Mouse (Mus musculus): ENCODE data around the gene Gna13. TPM values are rescaled to one million over a fixed set of nuclear protein-coding genes. Genes with fewer than 3 reads are reported as not detected.

Gna13 gene
- polyA plus RNA-seq, 1 experiment from 2014 or later, result 38.0 TPM

- Histone ChIP-seq H3K4me3 (ENCODE audit: low read depth, low read length) (peak overlapping the region; percentile 53), H3K4me2 (ENCODE audit: low read length) (peak overlapping the region; percentile 59), H3K27ac (ENCODE audit: low read depth) (peak overlapping the region; percentile 78), H3K9ac (ENCODE audit: low read length) (peak overlapping the region; percentile 57), H3K9me3 (ENCODE audit: control insufficient read depth, low read length) (0 out of 2 replicates have a peak, but pooled peaks cover 4% of the 10 kb centered on the region), H3K27me3 (replicated peaks; ENCODE audit: control insufficient read depth, insufficient read depth, low read length) (no peaks in the 10 kb centered on the region), H3K36me3 (ENCODE audit: control insufficient read depth, insufficient read depth, low read length) (peaks cover 24% of the 10 kb centered on the region), H3K4me1 (replicated peaks; ENCODE audit: control insufficient read depth, insufficient read depth, low read length) (peaks cover 6% of the 10 kb centered on the region)
- peak; percentile 54; the same call in 1 of the 2 replicates for ATAC-seq (replicated peaks; ENCODE audit: low FRiP score, low TSS enrichment, low read depth)
- DNase-seq (ENCODE audit: low spot score), result no peak
- under 1% methylated on average over 11 of the region's 11 CpGs for WGBS
These were observed 63.6 kb downstream of the Gna13 start for GRCm38 (mm10) chr11:109426272-109426586.

GRCm38 (mm10) chr11:109427353-109427752, 64.7 kb downstream of the Gna13 start:
- no peaks in the 10 kb centered on the region for H3K27me3 ChIP-seq (replicated peaks; ENCODE audit: control insufficient read depth, insufficient read depth, low read length)
- H3K27ac ChIP-seq (ENCODE audit: low read depth), result no peak overlapping the region
- 0 out of 2 replicates have a peak, but pooled peaks cover under 1% of the 10 kb centered on the region for H3K9me3 ChIP-seq (ENCODE audit: control insufficient read depth, low read length)
- WGBS, result 98% methylated on average over 5 of the region's 5 CpGs
- H3K4me2 ChIP-seq (ENCODE audit: low read length), result no peak overlapping the region
- peaks cover 6% of the 10 kb centered on the region for H3K4me1 ChIP-seq (replicated peaks; ENCODE audit: control insufficient read depth, insufficient read depth, low read length)
- DNase-seq (ENCODE audit: low spot score) (no peak), ATAC-seq (replicated peaks; ENCODE audit: low FRiP score, low TSS enrichment, low read depth) (no peak)
- H3K9ac ChIP-seq (ENCODE audit: low read length), result no peak overlapping the region
- no peak overlapping the region for H3K4me3 ChIP-seq (ENCODE audit: low read depth, low read length)
- peaks cover 24% of the 10 kb centered on the region for H3K36me3 ChIP-seq (ENCODE audit: control insufficient read depth, insufficient read depth, low read length)

- WGBS, result 93% methylated on average over 16 of the region's 16 CpGs
These were observed 71.7 kb downstream of the Gna13 start for GRCm38 (mm10) chr11:109434233-109434798.

GRCm38 (mm10) chr11:109436889-109437288, 74.3 kb downstream of the Gna13 start:
- Histone ChIP-seq H3K9me3 (ENCODE audit: control insufficient read depth, low read length) (no peaks in the 10 kb centered on the region), H3K27ac (ENCODE audit: low read depth) (no peak overlapping the region), H3K27me3 (replicated peaks; ENCODE audit: control insufficient read depth, insufficient read depth, low read length) (no peaks in the 10 kb centered on the region), H3K9ac (ENCODE audit: low read length) (no peak overlapping the region), H3K4me3 (ENCODE audit: low read depth, low read length) (no peak overlapping the region), H3K4me1 (replicated peaks; ENCODE audit: control insufficient read depth, insufficient read depth, low read length) (no peaks in the 10 kb centered on the region), H3K36me3 (ENCODE audit: control insufficient read depth, insufficient read depth, low read length) (peaks cover 48% of the 10 kb centered on the region), H3K4me2 (ENCODE audit: low read length) (no peak overlapping the region)
- WGBS, result 71% methylated on average over 7 of the region's 8 CpGs
- ATAC-seq (replicated peaks; ENCODE audit: low FRiP score, low TSS enrichment, low read depth), result no peak
- no peak for DNase-seq (ENCODE audit: low spot score)

More at GRCm38 (mm10) chr11:109434233-109434798, 71.7 kb downstream of the Gna13 start:
- Histone ChIP-seq H3K9me3 (ENCODE audit: control insufficient read depth, low read length) (no peaks in the 10 kb centered on the region), H3K27ac (ENCODE audit: low read depth) (no peak overlapping the region), H3K4me2 (ENCODE audit: low read length) (no peak overlapping the region), H3K27me3 (replicated peaks; ENCODE audit: control insufficient read depth, insufficient read depth, low read length) (no peaks in the 10 kb centered on the region), H3K4me3 (ENCODE audit: low read depth, low read length) (no peak overlapping the region), H3K36me3 (ENCODE audit: control insufficient read depth, insufficient read depth, low read length) (peaks cover 64% of the 10 kb centered on the region), H3K4me1 (replicated peaks; ENCODE audit: control insufficient read depth, insufficient read depth, low read length) (no peaks in the 10 kb centered on the region; the same call in 1 of the 2 replicates), H3K9ac (ENCODE audit: low read length) (no peak overlapping the region)
- ATAC-seq (replicated peaks; ENCODE audit: low FRiP score, low TSS enrichment, low read depth) (no peak), DNase-seq (ENCODE audit: low spot score) (no peak)

- ATAC-seq (replicated peaks; ENCODE audit: low FRiP score, low TSS enrichment, low read depth) (peak; percentile 48; the same call in 1 of the 2 replicates), DNase-seq (ENCODE audit: low spot score) (no peak)
- 16% methylated on average over 5 of the region's 5 CpGs for WGBS
- no peaks in the 10 kb centered on the region for H3K9me3 ChIP-seq (ENCODE audit: control insufficient read depth, low read length)
- no peak overlapping the region for H3K9ac ChIP-seq (ENCODE audit: low read length)
- H3K4me3 ChIP-seq (ENCODE audit: low read depth, low read length), result no peak overlapping the region
- H3K36me3 ChIP-seq (ENCODE audit: control insufficient read depth, insufficient read depth, low read length), result peaks cover 41% of the 10 kb centered on the region
- no peaks in the 10 kb centered on the region for H3K4me1 ChIP-seq (replicated peaks; ENCODE audit: control insufficient read depth, insufficient read depth, low read length)
- H3K27me3 ChIP-seq (replicated peaks; ENCODE audit: control insufficient read depth, insufficient read depth, low read length), result no peaks in the 10 kb centered on the region
- peak overlapping the region; percentile 3; the same call in 1 of the 2 replicates for H3K27ac ChIP-seq (ENCODE audit: low read depth)
- peak overlapping the region; percentile 70 for H3K4me2 ChIP-seq (ENCODE audit: low read length)
These were observed 76.6 kb downstream of the Gna13 start for GRCm38 (mm10) chr11:109439209-109439608.

DNA sequence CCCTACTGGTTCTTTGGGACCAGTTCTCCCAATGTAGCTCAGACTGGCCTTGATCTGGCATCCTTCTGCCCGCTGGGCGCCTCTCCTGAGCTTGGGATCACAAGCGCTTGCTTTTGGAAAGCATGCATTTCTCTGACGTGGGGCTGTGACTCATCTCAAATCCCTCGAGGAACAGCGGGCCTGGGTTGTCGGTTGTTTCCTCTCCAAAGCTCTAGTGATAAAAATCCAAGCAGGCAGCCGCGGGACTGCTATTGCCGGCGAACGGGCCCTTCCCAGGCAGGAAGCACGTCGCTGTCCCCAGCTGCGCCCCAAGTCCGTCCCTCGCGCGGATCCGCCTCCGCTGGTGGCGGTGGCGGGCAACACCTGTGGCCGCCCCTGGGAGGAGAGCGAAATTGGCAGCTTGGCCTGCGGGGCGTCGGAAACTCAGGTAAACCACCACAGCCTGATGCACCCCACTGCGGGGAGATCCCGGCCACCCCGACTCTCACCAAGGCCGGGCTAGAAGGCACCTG, 77.3 kb downstream of the Gna13 start:
- H3K27me3 ChIP-seq (replicated peaks; ENCODE audit: control insufficient read depth, insufficient read depth, low read length), result no peaks in the 10 kb centered on the region
- H3K9ac ChIP-seq (ENCODE audit: low read length), result peak overlapping the region; percentile 55
- DNase-seq (ENCODE audit: low spot score) (peak; percentile 82), ATAC-seq (replicated peaks; ENCODE audit: low FRiP score, low TSS enrichment, low read depth) (peak; percentile 61; the same call in 1 of the 2 replicates)
- H3K36me3 ChIP-seq (ENCODE audit: control insufficient read depth, insufficient read depth, low read length), result peaks cover 34% of the 10 kb centered on the region
- H3K4me1 ChIP-seq (replicated peaks; ENCODE audit: control insufficient read depth, insufficient read depth, low read length), result no peaks in the 10 kb centered on the region
- H3K9me3 ChIP-seq (ENCODE audit: control insufficient read depth, low read length), result no peaks in the 10 kb centered on the region
- peak overlapping the region; percentile 3; the same call in 1 of the 2 replicates for H3K27ac ChIP-seq (ENCODE audit: low read depth)
- H3K4me2 ChIP-seq (ENCODE audit: low read length), result peak overlapping the region; percentile 70
- H3K4me3 ChIP-seq (ENCODE audit: low read depth, low read length), result peak overlapping the region; percentile 43
- 3% methylated on average over 32 of the region's 32 CpGs for WGBS

DNA sequence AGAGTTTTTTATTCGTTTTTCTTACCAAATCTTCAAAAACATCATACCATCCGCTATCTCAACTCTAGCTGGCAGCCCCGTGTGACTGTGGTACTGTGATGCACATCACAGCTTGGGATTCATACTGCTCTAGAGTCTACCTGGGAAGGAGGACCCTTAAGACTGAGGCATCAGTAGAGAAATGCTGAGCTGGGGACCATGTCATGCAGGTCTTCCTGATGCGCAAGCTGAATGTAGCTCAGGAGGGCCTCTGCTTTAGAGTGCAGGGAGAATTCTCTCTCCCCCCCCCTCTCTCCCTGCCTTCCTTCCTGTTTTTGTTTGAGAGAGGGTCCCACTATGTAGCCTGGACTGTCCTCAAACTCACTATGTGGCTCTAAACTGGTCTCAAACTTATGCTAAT, 78.0 kb downstream of the Gna13 start:
- Histone ChIP-seq H3K36me3 (ENCODE audit: control insufficient read depth, insufficient read depth, low read length) (peaks cover 27% of the 10 kb centered on the region), H3K4me3 (ENCODE audit: low read depth, low read length) (peak overlapping the region; percentile 43), H3K9ac (ENCODE audit: low read length) (peak overlapping the region; percentile 55; the same call in 1 of the 2 replicates), H3K27ac (ENCODE audit: low read depth) (no peak overlapping the region), H3K4me1 (replicated peaks; ENCODE audit: control insufficient read depth, insufficient read depth, low read length) (no peaks in the 10 kb centered on the region; the same call in 1 of the 2 replicates), H3K27me3 (replicated peaks; ENCODE audit: control insufficient read depth, insufficient read depth, low read length) (no peaks in the 10 kb centered on the region), H3K4me2 (ENCODE audit: low read length) (peak overlapping the region; percentile 70), H3K9me3 (ENCODE audit: control insufficient read depth, low read length) (no peaks in the 10 kb centered on the region)
- ATAC-seq (replicated peaks; ENCODE audit: low FRiP score, low TSS enrichment, low read depth) (no peak), DNase-seq (ENCODE audit: low spot score) (no peak)
- 59% methylated on average over 4 of the region's 4 CpGs for WGBS

DNA sequence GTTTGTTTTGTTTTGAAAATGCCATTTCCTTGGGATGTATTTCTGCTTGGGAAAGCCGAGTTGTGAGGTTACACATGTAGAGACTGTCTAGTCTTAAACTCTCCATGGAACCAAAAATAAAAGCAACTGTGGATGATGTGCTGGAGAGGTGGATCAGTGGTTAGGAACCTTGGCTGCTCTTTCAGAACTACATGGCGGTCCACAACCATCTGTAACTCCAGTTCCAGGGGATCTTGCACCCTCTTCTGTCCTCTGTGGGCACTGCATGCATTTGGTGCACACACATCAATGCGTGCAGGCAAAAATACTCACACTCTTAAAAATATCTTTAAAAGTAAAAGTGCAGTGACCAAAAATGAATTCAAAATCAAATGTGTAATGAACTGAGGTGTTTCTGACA, 78.5 kb downstream of the Gna13 start:
- H3K9ac ChIP-seq (ENCODE audit: low read length), result no peak overlapping the region
- H3K27me3 ChIP-seq (replicated peaks; ENCODE audit: control insufficient read depth, insufficient read depth, low read length), result no peaks in the 10 kb centered on the region
- H3K9me3 ChIP-seq (ENCODE audit: control insufficient read depth, low read length), result no peaks in the 10 kb centered on the region
- peaks cover 22% of the 10 kb centered on the region for H3K36me3 ChIP-seq (ENCODE audit: control insufficient read depth, insufficient read depth, low read length)
- no peak overlapping the region for H3K4me3 ChIP-seq (ENCODE audit: low read depth, low read length)
- H3K4me2 ChIP-seq (ENCODE audit: low read length), result no peak overlapping the region
- H3K4me1 ChIP-seq (replicated peaks; ENCODE audit: control insufficient read depth, insufficient read depth, low read length), result no peaks in the 10 kb centered on the region; the same call in 1 of the 2 replicates
- 67% methylated on average over 3 of the region's 3 CpGs for WGBS
- no peak overlapping the region for H3K27ac ChIP-seq (ENCODE audit: low read depth)
- no peak for ATAC-seq (replicated peaks; ENCODE audit: low FRiP score, low TSS enrichment, low read depth)
- DNase-seq (ENCODE audit: low spot score), result no peak

Data from intestine, embryonic 14.5 days (tissue).